8 mouse cellular contexts compared by ENCODE assay signal in the genomic region with DNA sequence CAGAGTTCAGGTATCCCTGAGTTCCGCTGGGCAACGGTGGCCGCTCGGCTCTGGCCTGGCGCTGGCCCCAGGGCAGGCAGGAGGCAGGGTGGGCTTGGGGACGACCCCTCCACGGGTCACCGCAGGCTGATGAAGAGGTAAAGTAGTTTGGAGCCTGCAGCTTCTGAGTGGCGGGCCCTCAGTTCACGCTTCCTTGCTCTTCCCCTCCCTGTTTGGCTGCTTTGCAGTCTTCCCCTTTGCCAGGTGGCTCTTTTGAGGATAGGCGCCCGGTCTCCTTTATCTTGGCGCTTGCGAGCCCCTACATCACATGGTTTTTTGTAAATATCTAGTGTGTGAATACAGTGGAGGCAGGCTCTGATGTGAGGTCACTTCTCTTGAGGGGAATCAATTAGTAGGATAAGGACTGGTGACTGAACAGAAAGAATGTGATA. TPM values are rescaled to one million over a fixed set of nuclear protein-coding genes. Genes with fewer than 3 reads are reported as not detected.
DNase-seq lines count a peak whose midpoint lies in the region; ATAC-seq and TF ChIP-seq lines count a peak whose summit lies in the region.

No protein-coding gene starts in this region.

- H3K27me3 ChIP-seq in heart, adult 2 months (ENCODE audit: control insufficient read depth, insufficient read depth, low read length): no peaks in the 10 kb centered on the region
- 0 out of 2 replicates have a peak, but pooled peaks cover 3% of the 10 kb centered on the region for H3K27me3 ChIP-seq in embryonic facial prominence, embryonic 12.5 days
- no peaks in the 10 kb centered on the region for H3K27me3 ChIP-seq in limb, embryonic 11.5 days (ENCODE audit: control insufficient read depth, insufficient read depth, low read length)
- H3K27me3 ChIP-seq in neural tube, embryonic 14.5 days (ENCODE audit: control insufficient read depth, insufficient read depth, low read length): no peaks in the 10 kb centered on the region

- 14% methylated on average over 14 of the region's 14 CpGs for WGBS in heart, adult 2 months
- 20% methylated on average over 13 of the region's 14 CpGs for WGBS in embryonic facial prominence, embryonic 12.5 days
- WGBS in limb, embryonic 11.5 days: 17% methylated on average over 14 of the region's 14 CpGs
- WGBS in neural tube, embryonic 14.5 days: 16% methylated on average over 13 of the region's 14 CpGs

- H3K79me2 ChIP-seq in heart, adult 2 months (replicated peaks; ENCODE audit: control insufficient read depth, insufficient read depth, low read length): no peaks in the 10 kb centered on the region

- no peak for TF ChIP-seq CTCF in heart, adult 2 months (IDR thresholded peaks at IDR 0.05)

- ATAC-seq in embryonic facial prominence, embryonic 12.5 days (ENCODE audit: insufficient number of reproducible peaks, insufficient read depth, low FRiP score, low TSS enrichment): peak; percentile 62; the same call in 1 of the 2 replicates
- peak; percentile 85 for ATAC-seq in limb, embryonic 11.5 days (ENCODE audit: insufficient number of reproducible peaks, low FRiP score, low TSS enrichment, low read depth)
- ATAC-seq in neural tube, embryonic 14.5 days (ENCODE audit: low read depth): peak; percentile 32

- peak overlapping the region; percentile 70 for H3K4me3 ChIP-seq in heart, adult 2 months
- peak overlapping the region; percentile 66 for H3K4me3 ChIP-seq in embryonic facial prominence, embryonic 12.5 days
- H3K4me3 ChIP-seq in limb, embryonic 11.5 days (ENCODE audit: low read depth, low read length): peak overlapping the region; percentile 61
- H3K4me3 ChIP-seq in neural tube, embryonic 14.5 days (ENCODE audit: low read depth, low read length): peak overlapping the region; percentile 50

- 0 out of 2 replicates have a peak, but pooled peaks cover 2% of the 10 kb centered on the region for H3K36me3 ChIP-seq in heart, adult 2 months (ENCODE audit: control insufficient read depth, insufficient read depth, low read length)
- H3K36me3 ChIP-seq in embryonic facial prominence, embryonic 12.5 days: no peaks in the 10 kb centered on the region
- no peaks in the 10 kb centered on the region for H3K36me3 ChIP-seq in limb, embryonic 11.5 days (ENCODE audit: control insufficient read depth, insufficient read depth, low read length)
- H3K36me3 ChIP-seq in neural tube, embryonic 14.5 days (ENCODE audit: control insufficient read depth, insufficient read depth, low read length): no peaks in the 10 kb centered on the region

- H3K9ac ChIP-seq in heart, adult 2 months (ENCODE audit: low read depth, low read length): peak overlapping the region; percentile 57
- peak overlapping the region; percentile 75 for H3K9ac ChIP-seq in embryonic facial prominence, embryonic 12.5 days
- peak overlapping the region; percentile 67 for H3K9ac ChIP-seq in limb, embryonic 11.5 days (ENCODE audit: low read length)
- H3K9ac ChIP-seq in neural tube, embryonic 14.5 days (replicated peaks; ENCODE audit: low read depth, low read length): peak overlapping the region; percentile 69

- TF ChIP-seq EP300 in heart, adult 2 months (IDR thresholded peaks at IDR 0.05; ENCODE audit: insufficient read depth, low read depth, low read length): no peak

- peaks cover 4% of the 10 kb centered on the region for H3K4me1 ChIP-seq in heart, adult 2 months (ENCODE audit: control insufficient read depth, insufficient read depth, low read length)
- H3K4me1 ChIP-seq in embryonic facial prominence, embryonic 12.5 days: no peaks in the 10 kb centered on the region
- no peaks in the 10 kb centered on the region for H3K4me1 ChIP-seq in limb, embryonic 11.5 days (ENCODE audit: control insufficient read depth, insufficient read depth, low read length)
- no peaks in the 10 kb centered on the region for H3K4me1 ChIP-seq in neural tube, embryonic 14.5 days (ENCODE audit: control insufficient read depth, insufficient read depth, low read length)

- H3K4me2 ChIP-seq in embryonic facial prominence, embryonic 12.5 days (replicated peaks): peak overlapping the region; percentile 44
- peak overlapping the region; percentile 42 for H3K4me2 ChIP-seq in limb, embryonic 11.5 days (ENCODE audit: low read depth, severe bottlenecking)
- H3K4me2 ChIP-seq in neural tube, embryonic 14.5 days (ENCODE audit: low read depth, low read length): peak overlapping the region; percentile 45

- DNase-seq in heart, adult 2 months: no peak
- DNase-seq in heart, adult 9 months (ENCODE audit: low spot score in 2 of 2): no peak
- peak; percentile 17 for DNase-seq in 416B (ENCODE audit: low read depth)
- DNase-seq in limb, embryonic 11.5 days (ENCODE audit: low spot score): no peak
- no peak for DNase-seq in adrenal gland, postnatal 4 days (ENCODE audit: low spot score in 2 of 2)
- DNase-seq in cerebellum, adult 9-10 months: no peak

- peak overlapping the region; percentile 79 for H3K27ac ChIP-seq in heart, adult 2 months
- peak overlapping the region; percentile 73 for H3K27ac ChIP-seq in embryonic facial prominence, embryonic 12.5 days
- no peak overlapping the region for H3K27ac ChIP-seq in limb, embryonic 11.5 days (replicated peaks; ENCODE audit: low read depth, low read length)
- peak overlapping the region; percentile 79 for H3K27ac ChIP-seq in neural tube, embryonic 14.5 days (ENCODE audit: low read depth, low read length)

- intact Hi-C loops in heart, adult 2 months (cut with DNase I): loop anchor here (10.0 kb wide), 2 partner anchors 198 to 1452 kb away; partner anchors contain the start of gene Ids

- no peak for TF ChIP-seq POLR2A in heart, adult 2 months (IDR thresholded peaks at IDR 0.05; ENCODE audit: insufficient read depth, low read depth, low read length)

- no peaks in the 10 kb centered on the region for H3K9me3 ChIP-seq in embryonic facial prominence, embryonic 12.5 days
- no peaks in the 10 kb centered on the region for H3K9me3 ChIP-seq in limb, embryonic 11.5 days (ENCODE audit: control insufficient read depth, low read length)
- no peaks in the 10 kb centered on the region for H3K9me3 ChIP-seq in neural tube, embryonic 14.5 days (ENCODE audit: control insufficient read depth, low read length)

RNA-seq across cellular contexts. Expression of gene Vma21, which starts 1.2 kb away (rescaled TPM):
- 10 to 100 TPM; 15.8 to 21.0 TPM for total RNA-seq in heart, adult 2 months (2021)
- 3.5 and 5.6 TPM in 2 replicates for polyA plus RNA-seq in heart, adult 2 months (2012; rRNA removed)
- 44.7 and 46.9 TPM in 2 replicates for polyA plus RNA-seq in embryonic facial prominence, embryonic 12.5 days (2016; fragmentation: Nextera tagmentation; extraction: Ambion mirVana)
- polyA plus RNA-seq in limb, embryonic 11.5 days (2014; fragmentation: Nextera tagmentation; extraction: Ambion mirVana): 28.9 and 29.9 TPM in 2 replicates
- 46.4 and 46.8 TPM in 2 replicates for polyA plus RNA-seq in neural tube, embryonic 14.5 days (2014; fragmentation: Nextera tagmentation; extraction: Ambion mirVana)
- 10 to 100 TPM; 27.5 to 32.8 TPM for total RNA-seq in adrenal gland, postnatal 4 days (2021)

Comparison
In these comparisons a context has a peak if more than half of its experiments do, and no peak if none do; other contexts are left out.
1. ATAC-seq: peak in every context shown above with its lines; median percentile 85 in limb, embryonic 11.5 days; 62 in embryonic facial prominence, embryonic 12.5 days; 32 in neural tube, embryonic 14.5 days.